Mouse (Mus musculus): ENCODE data around the gene C9.

Gene C9

GRCm38 (mm10) chr15:6445135-6445534 is at the start of gene C9:
C9 (plus strand) TSS chr15:6445327.
- no peak for DNase-seq (ENCODE audit: extremely low spot score, low read depth, low spot score)

- no peak for DNase-seq (ENCODE audit: extremely low spot score, low read depth, low spot score)
Observed at GRCm38 (mm10) chr15:6398211-6398610, 46.9 kb upstream of the C9 start.

GRCm38 (mm10) chr15:6398881-6399280 is 46.2 kb upstream of the C9 start:
- no peak for DNase-seq (ENCODE audit: extremely low spot score, low read depth, low spot score)

- DNase-seq (ENCODE audit: extremely low spot score, low read depth, low spot score), result no peak
Observed at GRCm38 (mm10) chr15:6400115-6400514, 45.0 kb upstream of the C9 start.

GRCm38 (mm10) chr15:6402433-6402832 is 42.7 kb upstream of the C9 start:
- no peak for DNase-seq (ENCODE audit: extremely low spot score, low read depth, low spot score)

GRCm38 (mm10) chr15:6404172-6404571 is 41.0 kb upstream of the C9 start:
- DNase-seq (ENCODE audit: extremely low spot score, low read depth, low spot score), result no peak

- DNase-seq (ENCODE audit: extremely low spot score, low read depth, low spot score), result no peak
Observed at GRCm38 (mm10) chr15:6406771-6407170, 38.4 kb upstream of the C9 start.

GRCm38 (mm10) chr15:6409031-6409430 is 36.1 kb upstream of the C9 start:
- no peak for DNase-seq (ENCODE audit: extremely low spot score, low read depth, low spot score)

- no peak for DNase-seq (ENCODE audit: extremely low spot score, low read depth, low spot score)
Observed at GRCm38 (mm10) chr15:6410161-6410560, 35.0 kb upstream of the C9 start.

GRCm38 (mm10) chr15:6411334-6411733 is 33.8 kb upstream of the C9 start:
- DNase-seq (ENCODE audit: extremely low spot score, low read depth, low spot score), result no peak

GRCm38 (mm10) chr15:6415317-6415716 is 29.8 kb upstream of the C9 start:
- DNase-seq (ENCODE audit: extremely low spot score, low read depth, low spot score), result no peak

- no peak for DNase-seq (ENCODE audit: extremely low spot score, low read depth, low spot score)
Observed at GRCm38 (mm10) chr15:6431777-6432176, 13.3 kb upstream of the C9 start.

- no peak for DNase-seq (ENCODE audit: extremely low spot score, low read depth, low spot score)
Observed at GRCm38 (mm10) chr15:6432411-6432810, 12.7 kb upstream of the C9 start.

GRCm38 (mm10) chr15:6435281-6435680 is 9.8 kb upstream of the C9 start:
- DNase-seq (ENCODE audit: extremely low spot score, low read depth, low spot score), result no peak

- no peak for DNase-seq (ENCODE audit: extremely low spot score, low read depth, low spot score)
Observed at GRCm38 (mm10) chr15:6435773-6436172, 9.4 kb upstream of the C9 start.

- no peak for DNase-seq (ENCODE audit: extremely low spot score, low read depth, low spot score)
Observed at GRCm38 (mm10) chr15:6438685-6439084, 6.4 kb upstream of the C9 start.

GRCm38 (mm10) chr15:6444452-6444851 is 675 bp upstream of the C9 start:
- DNase-seq (ENCODE audit: extremely low spot score, low read depth, low spot score), result no peak

- no peak for DNase-seq (ENCODE audit: extremely low spot score, low read depth, low spot score)
Observed at GRCm38 (mm10) chr15:6446181-6446580, 1.1 kb downstream of the C9 start.

GRCm38 (mm10) chr15:6448892-6449291 is 3.8 kb downstream of the C9 start:
- DNase-seq (ENCODE audit: extremely low spot score, low read depth, low spot score), result no peak

GRCm38 (mm10) chr15:6454461-6454860 is 9.3 kb downstream of the C9 start:
- no peak for DNase-seq (ENCODE audit: extremely low spot score, low read depth, low spot score)

GRCm38 (mm10) chr15:6461381-6461780 is 16.3 kb downstream of the C9 start:
- no peak for DNase-seq (ENCODE audit: extremely low spot score, low read depth, low spot score)

- DNase-seq (ENCODE audit: extremely low spot score, low read depth, low spot score), result no peak
Observed at GRCm38 (mm10) chr15:6463361-6463923, 18.3 kb downstream of the C9 start.

- DNase-seq (ENCODE audit: extremely low spot score, low read depth, low spot score), result no peak
Observed at GRCm38 (mm10) chr15:6466995-6467394, 21.9 kb downstream of the C9 start.

- DNase-seq (ENCODE audit: extremely low spot score, low read depth, low spot score), result no peak
Observed at GRCm38 (mm10) chr15:6468845-6469244, 23.7 kb downstream of the C9 start.

All from hindlimb bud, embryonic 11.5 days (tissue).